Comparison of ENCODE assay signal across 15 mouse cellular contexts in the genomic region with DNA sequence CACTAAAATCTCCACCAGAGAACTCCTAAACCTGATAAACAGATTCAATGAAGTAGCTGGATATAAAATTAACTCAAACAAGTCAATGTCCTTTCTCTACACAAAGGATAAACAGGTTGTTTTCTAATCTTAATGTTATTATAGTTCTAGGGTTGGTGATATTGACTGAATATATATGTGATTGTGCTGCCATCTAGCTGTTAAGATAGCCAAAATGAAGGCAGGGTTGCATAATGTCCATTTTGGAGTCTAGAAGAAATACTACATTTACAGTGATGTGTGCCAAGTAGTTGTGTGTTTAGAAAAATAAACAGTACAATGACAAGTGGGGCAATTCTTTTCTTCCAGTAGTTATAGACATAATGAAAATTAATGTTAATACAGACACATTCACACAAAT.
"Had no signal": no experiment of that assay in that cellular context is flagged by ENCODE, and none has a peak within 500 bp of the region (broad histone marks: within the 10 kb centered on the region; RNA-seq: fewer than 3 reads in every experiment).

No protein-coding gene starts in this region.

- H3K4me1 ChIP-seq: kidney, embryonic 15.5 days; limb, embryonic 13.5 days; liver, embryonic 15.5 days; midbrain, embryonic 12.5 days; neural tube, embryonic 15.5 days had no signal

- H3K4me2 ChIP-seq: kidney, embryonic 15.5 days; limb, embryonic 13.5 days; liver, embryonic 11.5 days; liver, embryonic 15.5 days; lung, embryonic 14.5 days; midbrain, embryonic 12.5 days; neural tube, embryonic 15.5 days had no signal

- DNase-seq: kidney, adult 2 months; kidney, postnatal 36 days; left cerebral cortex, postnatal 4 days; lung, embryonic 14.5 days; lung, postnatal 14 days; right cerebral cortex, postnatal 4 days; spleen, adult 18-20 months; thymus, postnatal 4 days had no signal

- H3K27me3 ChIP-seq: kidney, embryonic 15.5 days; limb, embryonic 13.5 days; liver, embryonic 15.5 days; midbrain, embryonic 12.5 days; neural tube, embryonic 15.5 days had no signal

- H3K4me3 ChIP-seq: kidney, embryonic 15.5 days; limb, embryonic 13.5 days; liver, embryonic 15.5 days; midbrain, embryonic 12.5 days; myocyte; neural tube, embryonic 15.5 days had no signal

- H3K9ac ChIP-seq: kidney, embryonic 15.5 days; limb, embryonic 13.5 days; liver, embryonic 15.5 days; lung, embryonic 14.5 days; midbrain, embryonic 12.5 days; neural tube, embryonic 15.5 days had no signal

- H3K9me3 ChIP-seq: kidney, embryonic 15.5 days; limb, embryonic 13.5 days; liver, embryonic 15.5 days; midbrain, embryonic 12.5 days; neural tube, embryonic 15.5 days had no signal

- H3K36me3 ChIP-seq: kidney, embryonic 15.5 days; limb, embryonic 13.5 days; liver, embryonic 15.5 days; midbrain, embryonic 12.5 days; neural tube, embryonic 15.5 days had no signal

- H3K27ac ChIP-seq: kidney, embryonic 15.5 days; limb, embryonic 13.5 days; liver, embryonic 15.5 days; midbrain, embryonic 12.5 days; neural tube, embryonic 15.5 days had no signal
